Mouse (Mus musculus): Measurements from ENCODE around the gene Prrg4. TPM values are rescaled to one million over a fixed set of nuclear protein-coding genes. Genes with fewer than 3 reads are reported as not detected.
"Not testable (repeated sequence)": the region's sequence is repeated elsewhere in the genome, so short reads cannot be mapped to it uniquely, and the experiment has no call there.

Gene Prrg4
- polyA plus RNA-seq (2016; fragmentation: Nextera tagmentation; extraction: Ambion mirVana), result 0.67 and 0.76 TPM in 2 replicates

DNA sequence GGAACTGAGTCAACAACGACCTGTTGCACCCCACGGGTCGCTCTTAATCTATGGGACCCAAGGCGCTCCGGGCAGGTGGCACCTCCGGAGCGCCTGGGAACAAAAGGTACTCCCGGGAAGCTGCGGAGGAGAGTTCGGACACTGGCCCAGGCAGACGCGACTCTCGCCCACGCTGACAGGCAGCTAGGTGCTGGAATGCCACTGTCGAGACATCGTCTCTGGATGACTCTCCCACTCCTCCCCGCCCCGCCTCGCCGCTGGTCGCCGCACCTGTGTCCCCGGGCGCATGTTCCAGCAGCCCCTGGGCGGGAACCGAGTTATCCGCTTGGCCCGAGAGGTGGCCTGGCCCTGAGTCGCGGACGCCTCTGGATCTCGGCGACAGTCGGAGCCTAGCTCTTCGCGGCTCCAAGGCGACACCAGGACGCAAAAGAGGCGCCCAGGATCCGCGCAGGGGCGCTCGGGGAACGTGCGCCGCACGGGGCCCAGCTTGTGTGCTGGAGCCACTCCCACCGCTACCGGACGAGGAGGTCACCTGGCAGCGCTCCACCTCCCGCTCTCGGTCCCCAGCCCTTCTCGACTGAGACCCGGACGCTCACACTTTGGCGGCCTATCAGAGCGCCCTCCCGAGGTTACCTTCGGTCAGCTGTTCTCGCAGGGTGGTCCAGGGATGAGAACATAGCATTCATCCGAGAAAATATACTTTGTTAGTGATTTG is at the start of gene Prrg4:
TSS of gene Prrg4 (minus strand) at position 601 of the 715 bp plus-strand sequence.
- Histone ChIP-seq H3K36me3 (no peaks in the 10 kb centered on the region), H3K4me1 (peaks cover 13% of the 10 kb centered on the region), H3K4me3 (peak within 1 kb of the TSS; percentile 72), H3K27ac (peak within 1 kb of the TSS; percentile 69), H3K27me3 (ENCODE audit: insufficient read depth, poor library complexity, severe bottlenecking) (peaks cover 20% of the 10 kb centered on the region), H3K9me3 (no peaks in the 10 kb centered on the region)
- under 1% methylated on average over 62 of the region's 62 CpGs for WGBS
- peak; percentile 78 for DNase-seq (ENCODE audit: low spot score)

- DNase-seq (ENCODE audit: low spot score), result no peak
- H3K27me3 ChIP-seq (ENCODE audit: insufficient read depth, poor library complexity, severe bottlenecking), result no peaks in the 10 kb centered on the region
- H3K36me3 ChIP-seq, result no peaks in the 10 kb centered on the region
- no peak overlapping the region for H3K27ac ChIP-seq
- H3K4me1 ChIP-seq, result no peaks in the 10 kb centered on the region
- H3K4me3 ChIP-seq, result no peak overlapping the region
- no peaks in the 10 kb centered on the region for H3K9me3 ChIP-seq
- WGBS, result 24% methylated on average over 10 of the region's 10 CpGs
Measured at GRCm38 (mm10) chr2:104887882-104888566, 38.3 kb upstream of the Prrg4 start.

DNA sequence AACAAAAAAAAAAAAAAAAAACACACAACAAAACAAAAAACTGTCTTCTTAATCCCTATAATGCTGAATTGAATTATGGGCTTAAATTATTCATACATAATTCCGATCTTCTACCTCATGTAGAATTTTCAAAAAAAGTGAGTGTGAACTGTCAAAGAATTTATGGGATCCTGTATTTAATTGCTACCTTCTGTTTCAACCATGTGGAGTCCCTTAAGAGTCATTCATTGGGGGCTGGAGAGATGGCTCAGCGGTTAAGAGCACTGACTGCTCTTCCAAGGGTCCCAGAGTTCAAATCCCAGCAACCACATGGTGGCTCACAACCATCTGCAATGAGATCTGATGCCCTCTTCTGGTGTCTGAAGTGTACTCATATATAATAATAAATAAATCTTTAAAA is 37.7 kb upstream of the Prrg4 start:
- H3K36me3 ChIP-seq; H3K4me1 ChIP-seq; H3K9me3 ChIP-seq; DNase-seq (ENCODE audit: low spot score); H3K4me3 ChIP-seq; H3K27me3 ChIP-seq (ENCODE audit: insufficient read depth, poor library complexity, severe bottlenecking); H3K27ac ChIP-seq: not testable (repeated sequence)
- 57% methylated on average over 2 of the region's 2 CpGs for WGBS

DNA sequence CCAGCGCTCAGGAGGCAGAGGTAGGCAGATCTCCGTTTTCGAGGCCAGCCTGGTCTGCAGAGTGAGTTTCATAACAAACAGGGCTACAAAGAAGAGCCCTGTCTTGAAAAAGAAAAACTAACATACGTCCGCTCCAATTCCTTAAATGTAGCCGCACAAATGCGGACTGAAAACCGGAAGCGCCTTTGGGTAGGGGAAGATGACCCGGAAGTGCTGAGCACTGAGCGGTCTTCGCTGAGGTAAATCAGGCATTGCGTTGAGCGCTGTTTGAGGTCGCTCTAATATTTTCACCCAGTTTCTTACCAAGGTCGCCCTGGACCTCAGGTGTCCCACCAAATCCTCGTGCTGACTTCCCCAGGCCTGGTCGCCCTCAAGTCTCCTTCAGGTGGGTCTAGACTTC is 36.4 kb upstream of the Prrg4 start:
- no peaks in the 10 kb centered on the region for H3K9me3 ChIP-seq
- no peaks in the 10 kb centered on the region for H3K36me3 ChIP-seq
- H3K27ac ChIP-seq, result no peak overlapping the region
- no peaks in the 10 kb centered on the region for H3K4me1 ChIP-seq
- DNase-seq (ENCODE audit: low spot score), result no peak
- 87% methylated on average over 18 of the region's 18 CpGs for WGBS
- H3K4me3 ChIP-seq, result no peak overlapping the region
- no peaks in the 10 kb centered on the region for H3K27me3 ChIP-seq (ENCODE audit: insufficient read depth, poor library complexity, severe bottlenecking)

- Histone ChIP-seq H3K27ac (no peak overlapping the region), H3K36me3 (no peaks in the 10 kb centered on the region), H3K27me3 (ENCODE audit: insufficient read depth, poor library complexity, severe bottlenecking) (no peaks in the 10 kb centered on the region), H3K9me3 (no peaks in the 10 kb centered on the region), H3K4me1 (no peaks in the 10 kb centered on the region), H3K4me3 (no peak overlapping the region)
- no peak for DNase-seq (ENCODE audit: low spot score)
- 68% methylated on average over 8 of the region's 8 CpGs for WGBS
Measured at GRCm38 (mm10) chr2:104878794-104879193, 29.1 kb upstream of the Prrg4 start.

DNA sequence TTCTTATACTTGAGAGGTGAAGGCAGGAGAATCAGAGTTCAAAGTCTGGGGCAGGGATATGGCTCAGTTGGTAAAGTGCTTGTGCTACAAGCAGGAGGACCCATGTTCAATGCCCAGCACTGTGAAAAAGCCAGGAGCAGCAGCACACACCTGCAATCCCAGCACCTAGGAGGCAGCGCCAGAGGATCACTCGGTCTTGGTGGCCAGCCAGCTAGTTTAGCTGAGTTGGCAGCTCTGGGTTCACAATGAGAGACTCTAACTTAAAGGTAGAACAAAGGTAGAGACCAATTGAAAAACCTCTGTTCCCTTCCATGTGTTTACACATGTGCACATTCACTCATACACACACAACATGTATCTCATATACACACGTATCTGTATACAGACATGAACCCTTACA is 19.4 kb upstream of the Prrg4 start:
- Histone ChIP-seq H3K4me3 (no peak overlapping the region), H3K27ac (no peak overlapping the region), H3K9me3 (no peaks in the 10 kb centered on the region), H3K4me1 (no peaks in the 10 kb centered on the region), H3K36me3 (no peaks in the 10 kb centered on the region), H3K27me3 (ENCODE audit: insufficient read depth, poor library complexity, severe bottlenecking) (no peaks in the 10 kb centered on the region)
- 74% methylated on average over 3 of the region's 3 CpGs for WGBS
- DNase-seq (ENCODE audit: low spot score), result no peak

DNA sequence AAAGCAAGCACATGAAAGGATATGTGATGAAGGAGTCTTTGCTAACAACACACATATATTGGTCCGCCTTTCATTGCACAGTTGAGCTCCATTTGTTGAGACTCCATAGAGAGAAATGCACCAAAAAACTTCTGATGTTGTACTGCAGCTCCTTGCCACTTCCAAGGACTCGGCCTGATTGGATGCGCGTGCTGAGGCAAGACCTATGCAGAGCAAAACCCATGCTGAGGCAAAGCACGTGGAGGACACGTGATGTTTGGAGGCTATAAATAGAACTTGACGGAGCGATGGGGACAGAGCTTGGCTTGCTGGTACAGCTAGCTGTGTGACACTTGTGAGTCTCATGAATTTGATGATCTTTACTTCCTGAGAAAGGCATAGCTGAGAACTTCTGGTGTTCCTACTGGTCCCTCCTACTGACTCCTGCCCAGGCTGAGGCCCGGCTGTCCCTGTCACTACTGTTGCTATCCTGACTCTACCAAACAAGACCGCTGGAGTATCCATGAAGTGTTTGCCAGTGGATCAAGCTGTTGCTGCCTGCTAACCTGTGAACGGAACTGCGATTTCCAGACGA is 17.7 kb upstream of the Prrg4 start, which contains the start of gene Ccdc73:
TSS of gene Ccdc73 (plus strand) at position 524 of the 574 bp plus-strand sequence.
- WGBS, result 73% methylated on average over 13 of the region's 13 CpGs

GRCm38 (mm10) chr2:104864176-104864860 is 14.6 kb upstream of the Prrg4 start:
- Histone ChIP-seq H3K27ac (no peak overlapping the region), H3K4me1 (no peaks in the 10 kb centered on the region), H3K4me3 (no peak overlapping the region), H3K9me3 (no peaks in the 10 kb centered on the region), H3K36me3 (no peaks in the 10 kb centered on the region), H3K27me3 (ENCODE audit: insufficient read depth, poor library complexity, severe bottlenecking) (no peaks in the 10 kb centered on the region)
- DNase-seq (ENCODE audit: low spot score), result no peak
- 80% methylated on average over 4 of the region's 4 CpGs for WGBS

More for the DNA sequence above, 17.7 kb upstream of the Prrg4 start, which contains the start of gene Ccdc73:
- Histone ChIP-seq H3K27ac (no peak within 1 kb of the TSS), H3K27me3 (ENCODE audit: insufficient read depth, poor library complexity, severe bottlenecking) (no peaks in the 10 kb centered on the region), H3K4me1 (no peaks in the 10 kb centered on the region), H3K9me3 (no peaks in the 10 kb centered on the region), H3K36me3 (no peaks in the 10 kb centered on the region), H3K4me3 (no peak within 1 kb of the TSS)
- DNase-seq (ENCODE audit: low spot score), result no peak

- Histone ChIP-seq H3K27me3 (ENCODE audit: insufficient read depth, poor library complexity, severe bottlenecking) (no peaks in the 10 kb centered on the region), H3K9me3 (no peaks in the 10 kb centered on the region), H3K4me1 (no peaks in the 10 kb centered on the region), H3K36me3 (no peaks in the 10 kb centered on the region), H3K27ac (no peak overlapping the region), H3K4me3 (no peak overlapping the region)
- 82% methylated on average over 10 of the region's 10 CpGs for WGBS
- no peak for DNase-seq (ENCODE audit: low spot score)
Measured at GRCm38 (mm10) chr2:104860426-104860825, 10.8 kb upstream of the Prrg4 start.

DNA sequence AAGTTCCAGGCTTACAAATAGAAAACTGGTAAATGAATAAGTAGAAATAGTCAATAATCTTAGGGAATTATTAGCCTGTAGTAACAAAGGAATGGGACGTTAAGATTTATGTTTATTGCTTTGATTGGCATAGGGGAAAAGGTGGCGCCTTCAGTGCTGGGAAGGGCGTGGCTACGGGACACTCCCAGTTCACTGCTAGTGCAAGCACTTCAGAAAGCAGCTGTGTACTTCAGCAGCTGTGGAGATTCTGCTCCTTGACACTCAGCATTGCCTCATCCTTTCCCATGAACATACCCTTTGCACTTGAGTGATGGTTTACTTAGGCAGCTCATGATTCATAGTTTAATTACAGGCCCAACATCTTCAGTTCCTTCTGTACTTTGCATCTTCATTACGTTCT is 9.4 kb upstream of the Prrg4 start:
- Histone ChIP-seq H3K9me3 (no peaks in the 10 kb centered on the region), H3K4me1 (no peaks in the 10 kb centered on the region), H3K27me3 (ENCODE audit: insufficient read depth, poor library complexity, severe bottlenecking) (no peaks in the 10 kb centered on the region), H3K4me3 (no peak overlapping the region), H3K36me3 (no peaks in the 10 kb centered on the region), H3K27ac (no peak overlapping the region)
- DNase-seq (ENCODE audit: low spot score), result no peak
- WGBS, result 72% methylated on average over 5 of the region's 5 CpGs

- not testable (repeated sequence) for H3K9me3 ChIP-seq; H3K36me3 ChIP-seq; H3K27me3 ChIP-seq (ENCODE audit: insufficient read depth, poor library complexity, severe bottlenecking); H3K27ac ChIP-seq; DNase-seq (ENCODE audit: low spot score); H3K4me1 ChIP-seq; H3K4me3 ChIP-seq
- WGBS, result 85% methylated on average over 3 of the region's 3 CpGs
Measured at GRCm38 (mm10) chr2:104858083-104858482, 8.4 kb upstream of the Prrg4 start.

DNA sequence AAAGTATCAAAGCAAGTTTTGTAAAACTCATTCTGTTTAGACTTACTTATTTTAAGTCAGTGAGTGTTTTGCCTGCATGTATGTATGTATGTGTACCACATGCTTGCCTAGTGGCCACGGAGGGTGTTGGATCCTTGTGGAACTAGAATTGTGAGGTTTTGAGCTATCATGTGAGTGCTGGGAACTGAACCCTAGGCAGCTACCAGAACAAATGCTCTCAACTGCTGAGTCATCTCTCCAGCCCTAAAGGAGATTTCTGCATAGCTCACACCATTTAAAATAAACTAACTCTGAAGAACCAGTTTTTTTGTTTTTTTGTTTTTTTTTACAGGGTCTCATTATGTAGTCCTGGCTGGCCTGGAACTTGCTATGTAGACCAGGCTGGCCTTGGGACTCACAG is 6.5 kb upstream of the Prrg4 start:
- Histone ChIP-seq H3K27ac (no peak overlapping the region), H3K27me3 (ENCODE audit: insufficient read depth, poor library complexity, severe bottlenecking) (peaks cover 6% of the 10 kb centered on the region; the same call in 1 of the 2 replicates), H3K4me1 (no peaks in the 10 kb centered on the region), H3K9me3 (no peaks in the 10 kb centered on the region), H3K4me3 (no peak overlapping the region), H3K36me3 (no peaks in the 10 kb centered on the region)
- WGBS, result 65% methylated on average over 1 of the region's 1 CpGs
- DNase-seq (ENCODE audit: low spot score), result no peak

DNA sequence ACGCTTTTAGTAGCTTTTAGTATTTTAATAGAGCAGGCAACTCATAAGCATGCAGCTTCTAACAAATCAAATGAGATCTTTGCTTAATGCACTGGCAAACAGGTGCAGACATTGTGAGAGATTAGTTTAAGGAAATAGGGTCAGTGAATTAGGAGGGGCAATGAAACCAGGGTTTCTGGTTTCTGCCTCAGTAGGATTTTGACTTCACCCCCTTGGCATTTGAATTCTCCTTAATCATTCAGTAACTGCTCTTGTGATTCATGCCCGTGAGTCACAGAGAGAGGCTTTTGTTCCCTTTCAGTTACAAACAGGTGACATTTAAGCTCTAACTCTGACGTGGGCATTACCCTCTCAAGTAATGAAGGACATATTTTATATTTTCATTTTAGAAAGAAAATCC is 6.1 kb upstream of the Prrg4 start:
- Histone ChIP-seq H3K27me3 (ENCODE audit: insufficient read depth, poor library complexity, severe bottlenecking) (peaks cover 10% of the 10 kb centered on the region), H3K27ac (no peak overlapping the region), H3K36me3 (no peaks in the 10 kb centered on the region), H3K9me3 (no peaks in the 10 kb centered on the region), H3K4me1 (no peaks in the 10 kb centered on the region), H3K4me3 (no peak overlapping the region)
- no peak for DNase-seq (ENCODE audit: low spot score)
- WGBS, result 53% methylated on average over 3 of the region's 3 CpGs

Data from heart, embryonic 10.5 days (tissue).